Mouse (Mus musculus): Measurements from ENCODE around the gene Ercc6l2.

GRCm38 (mm10) chr13:63814746-63815681, at the start of gene Ercc6l2:
- peak; percentile 7; the same call in 1 of the 2 replicates for TF ChIP-seq CTCF (IDR thresholded peaks at IDR 0.05; ENCODE audit: low read depth)
- TF ChIP-seq EP300 (IDR thresholded peaks at IDR 0.05; ENCODE audit: low read depth), result peak; percentile 90
